Mouse (Mus musculus) T-helper 17 cell (primary cell): ENCODE measurements around the gene Actl10.

Source experiments
- in situ Hi-C, 2 experiments: fragments of 300-600 bp; cut with MboI, MseI; formaldehyde crosslinking; loops; 1 replicate in 1 of 2; 2 replicates in 1 of 2; pipeline ENCODE4 v1.15.1; 2025; ENCODE audit warnings: high pct_unique_total_duplicates in 2 of 2

The Actl10 gene

GRCm38 (mm10) chr2:154549886-154550189 lies 1.7 kb upstream of the Actl10 start:
- in situ Hi-C loops: loop anchor here in 1 of 2 experiments (5.0 kb wide), 1 partner anchor 133 kb away; no protein-coding TSS in a partner anchor

DNA sequence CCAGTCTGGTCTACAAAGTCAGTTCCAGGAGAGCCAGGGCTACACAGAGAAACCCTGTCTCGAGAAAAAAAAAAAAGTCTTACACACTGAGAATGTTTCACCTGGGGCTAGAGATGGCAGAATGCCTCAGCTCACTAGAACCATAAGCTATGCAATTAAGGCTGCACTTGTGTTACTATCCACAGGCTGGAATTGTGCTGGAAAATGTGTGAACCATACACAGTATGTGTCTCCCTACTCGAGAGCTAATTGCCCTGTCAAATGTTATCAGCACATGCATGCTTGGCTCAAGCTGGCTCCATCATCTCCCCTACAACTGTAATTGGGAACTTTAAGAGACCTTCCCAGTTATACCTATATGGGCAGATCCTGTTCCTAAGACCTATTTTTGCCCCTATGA lies 639 bp upstream of the Actl10 start:
- in situ Hi-C loops: no loop called here

DNA sequence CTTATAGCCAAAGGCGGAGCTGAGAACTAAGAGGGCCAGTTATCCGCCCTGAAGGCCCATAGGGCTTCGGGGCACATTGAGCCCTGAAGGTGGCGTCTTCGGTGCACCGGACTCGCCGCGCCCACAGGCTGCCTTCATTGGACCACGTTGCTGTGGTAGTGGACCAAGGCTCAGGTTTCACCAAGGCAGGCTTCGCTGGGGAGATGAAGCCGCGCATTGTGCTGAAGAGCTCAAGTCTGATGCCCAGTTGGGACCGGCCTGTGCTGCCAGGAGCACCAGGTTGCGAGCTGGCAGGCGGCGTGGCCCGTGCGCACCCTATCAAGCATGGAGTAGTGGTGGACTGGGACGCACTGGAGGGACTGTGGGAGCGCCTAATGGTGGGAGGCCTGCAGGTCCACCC lies 351 bp downstream of the Actl10 start:
- in situ Hi-C loops: no loop called here

- in situ Hi-C loops: no loop called here
Measured at GRCm38 (mm10) chr2:154552424-154552907, 890 bp downstream of the Actl10 start.

GRCm38 (mm10) chr2:154555235-154555634 lies 3.7 kb downstream of the Actl10 start:
- in situ Hi-C loops: no loop called here

GRCm38 (mm10) chr2:154557184-154557832 lies 5.7 kb downstream of the Actl10 start:
- in situ Hi-C loops: no loop called here

DNA sequence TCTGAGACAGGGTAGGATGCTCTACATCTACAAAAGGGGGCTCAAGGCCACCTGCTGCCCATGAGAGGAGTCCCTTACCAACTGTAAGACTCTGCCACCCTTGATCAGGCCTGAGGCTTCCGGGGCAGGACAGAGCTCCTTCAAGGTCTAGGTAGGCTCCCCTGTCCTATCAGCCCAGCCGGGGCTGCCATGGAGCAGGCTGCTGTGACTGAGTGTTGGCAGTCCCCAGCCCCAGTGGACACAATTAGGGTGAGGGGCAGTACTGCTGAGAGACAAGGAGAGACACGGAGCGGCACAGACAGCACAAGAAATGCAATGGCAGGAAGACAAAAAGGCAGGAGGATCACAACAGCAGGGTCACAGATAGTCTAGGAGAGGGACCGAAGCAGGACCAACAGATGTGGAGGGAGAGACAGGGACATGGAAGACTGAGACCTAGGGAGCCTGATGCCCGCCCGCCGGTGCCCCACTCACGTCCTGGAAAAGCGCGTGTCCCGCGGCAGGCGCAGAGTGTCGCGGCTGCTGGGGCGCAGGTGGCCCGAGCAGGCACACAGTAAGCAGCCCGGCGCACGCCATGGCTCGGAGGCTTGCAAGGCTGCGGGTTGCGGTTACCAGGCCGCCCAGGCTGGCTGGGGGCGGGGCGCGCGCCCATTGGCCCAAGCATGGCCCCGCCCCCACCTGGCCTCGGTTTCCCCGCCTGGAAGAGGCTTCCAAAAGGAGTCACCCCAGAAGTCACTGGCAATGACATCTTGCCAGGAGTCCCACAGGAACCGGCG lies 6.9 kb downstream of the Actl10 start, which contains the start of gene Necab3:
Gene Necab3 (minus strand): TSS at position 627 of the 776 bp plus-strand sequence.
- in situ Hi-C loops: no loop called here

DNA sequence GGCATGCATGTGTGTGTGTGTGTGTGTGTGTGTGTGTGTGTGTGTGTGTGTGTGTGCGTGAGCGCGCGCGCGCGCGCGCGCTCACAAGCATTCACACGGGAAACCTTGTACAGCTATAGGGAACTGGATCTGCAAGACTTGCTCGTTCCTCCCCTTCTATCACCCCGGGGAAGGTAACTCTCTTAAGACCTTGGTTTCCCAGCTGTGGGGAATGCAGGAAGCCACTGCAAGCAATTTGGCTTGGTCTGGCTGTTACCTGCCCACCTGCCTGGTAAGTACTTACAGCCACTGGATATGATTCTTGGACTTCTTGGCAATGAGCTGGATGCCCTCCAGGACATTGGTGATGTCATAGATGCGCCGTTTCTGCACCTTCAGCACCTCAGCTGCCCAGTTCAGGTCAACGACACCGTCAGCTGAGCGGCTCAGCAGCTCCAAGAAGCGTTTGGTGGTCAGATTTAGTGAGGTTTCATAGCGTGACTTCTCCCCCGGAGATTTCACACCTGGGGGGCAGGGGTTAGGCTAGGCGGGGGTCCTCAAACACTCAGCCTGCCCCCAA lies 12.1 kb downstream of the Actl10 start:
- in situ Hi-C loops: no loop called here

DNA sequence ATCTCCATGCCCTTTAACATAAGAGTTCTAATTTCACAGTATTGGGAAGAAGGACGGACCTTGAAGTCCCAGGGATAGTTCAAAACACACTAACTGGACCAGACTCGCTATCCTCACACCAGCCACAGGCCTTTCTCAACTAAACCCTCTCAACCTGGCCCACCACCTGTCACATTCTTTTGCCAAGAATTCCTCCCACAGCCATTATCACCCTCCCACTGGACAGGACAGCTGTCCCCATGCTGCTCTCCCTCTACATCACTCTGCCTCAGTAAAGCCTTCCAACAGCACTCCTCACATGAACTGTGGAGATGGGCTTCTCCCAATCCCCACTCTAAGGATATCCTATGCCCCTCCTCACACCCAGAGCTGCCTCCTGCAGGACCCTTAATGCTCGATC lies 14.0 kb downstream of the Actl10 start:
- in situ Hi-C loops: no loop called here

DNA sequence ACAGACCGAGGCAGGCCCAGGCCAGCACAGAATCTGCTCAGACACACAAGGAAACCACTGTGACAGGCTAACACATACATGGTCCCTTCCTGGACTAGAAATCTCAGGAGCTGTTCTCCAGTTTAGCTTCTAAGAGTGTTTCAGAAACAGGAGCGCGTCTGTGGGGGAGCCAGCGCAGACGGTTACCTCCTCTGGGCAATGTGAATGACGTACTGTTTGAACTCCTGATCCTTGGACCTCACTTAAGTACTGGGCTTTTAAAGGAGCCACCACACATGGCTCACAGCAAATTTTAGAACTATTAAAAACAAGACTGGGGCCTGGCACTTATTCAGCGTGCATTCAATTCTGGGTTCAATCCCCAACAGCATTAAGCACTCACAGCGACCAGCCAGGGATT lies 15.1 kb downstream of the Actl10 start:
- in situ Hi-C loops: no loop called here

GRCm38 (mm10) chr2:154567766-154568165 lies 16.2 kb downstream of the Actl10 start:
- in situ Hi-C loops: no loop called here

DNA sequence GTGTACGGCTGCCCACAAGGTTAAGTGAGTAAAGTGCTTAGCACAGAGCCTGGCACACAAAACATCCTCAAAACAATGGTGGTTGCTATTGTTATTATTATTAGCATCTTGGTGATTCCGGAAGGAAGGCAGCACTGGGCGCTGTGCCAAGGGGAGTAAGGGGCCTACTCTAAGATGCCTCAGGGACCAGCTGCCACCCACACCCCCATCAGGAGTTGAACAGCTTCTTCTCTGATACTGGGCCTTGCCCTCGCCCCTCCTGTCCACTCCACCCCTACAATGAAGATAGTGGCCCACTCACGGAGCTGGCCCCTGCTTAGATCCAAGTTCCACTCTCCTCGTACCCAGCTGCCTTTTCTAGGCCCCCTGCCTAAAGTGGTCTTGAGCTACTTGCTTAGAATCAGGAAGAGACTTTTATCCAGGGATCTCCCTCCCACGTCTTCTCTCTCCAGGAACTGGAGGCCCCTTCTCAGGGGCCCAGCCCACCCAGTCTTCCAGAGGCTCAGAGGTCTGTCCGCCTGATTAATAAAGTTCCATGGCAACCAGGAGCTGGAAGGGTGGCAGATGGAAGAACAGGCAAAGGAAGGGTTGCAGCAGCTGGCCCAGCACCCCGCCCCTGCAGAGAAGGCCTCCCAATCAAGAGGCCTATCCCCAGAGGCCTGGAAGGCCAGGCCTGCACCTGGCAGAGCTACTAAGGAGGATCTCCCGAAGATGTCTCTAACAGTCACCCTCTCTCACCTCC lies 16.9 kb downstream of the Actl10 start:
- in situ Hi-C loops: no loop called here

- in situ Hi-C loops: no loop called here
Measured at GRCm38 (mm10) chr2:154569071-154569748, 17.6 kb downstream of the Actl10 start.

DNA sequence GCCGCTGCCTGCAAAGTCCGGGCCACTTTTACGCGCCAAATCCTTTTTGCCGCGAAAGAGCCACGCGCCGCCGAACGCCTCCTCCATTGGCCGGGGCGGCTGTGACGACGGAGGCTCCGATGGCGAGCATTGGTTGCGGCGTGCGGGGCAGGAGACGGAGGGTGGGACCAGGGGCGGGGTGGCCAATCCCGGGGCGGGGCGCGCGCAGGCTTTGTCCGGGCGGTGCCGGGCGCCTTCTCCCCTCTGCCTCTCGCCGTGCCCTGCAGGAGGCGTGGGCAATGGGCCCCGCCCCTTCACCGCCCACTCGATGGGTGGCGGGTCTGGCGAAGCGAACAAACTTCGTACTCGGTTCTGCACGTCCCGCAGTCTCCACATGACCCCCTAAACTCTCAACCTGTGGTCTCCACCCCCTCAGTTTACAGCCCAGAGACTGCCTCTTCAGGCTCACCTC lies 18.3 kb downstream of the Actl10 start, which contains the start of gene E2f1:
Gene E2f1 (minus strand): TSS at position 57 of the 451 bp plus-strand sequence.
- in situ Hi-C loops: no loop called here

- in situ Hi-C loops: no loop called here
Measured at GRCm38 (mm10) chr2:154570666-154571065, 19.1 kb downstream of the Actl10 start.

GRCm38 (mm10) chr2:154571266-154571665 lies 19.7 kb downstream of the Actl10 start:
- in situ Hi-C loops: no loop called here

DNA sequence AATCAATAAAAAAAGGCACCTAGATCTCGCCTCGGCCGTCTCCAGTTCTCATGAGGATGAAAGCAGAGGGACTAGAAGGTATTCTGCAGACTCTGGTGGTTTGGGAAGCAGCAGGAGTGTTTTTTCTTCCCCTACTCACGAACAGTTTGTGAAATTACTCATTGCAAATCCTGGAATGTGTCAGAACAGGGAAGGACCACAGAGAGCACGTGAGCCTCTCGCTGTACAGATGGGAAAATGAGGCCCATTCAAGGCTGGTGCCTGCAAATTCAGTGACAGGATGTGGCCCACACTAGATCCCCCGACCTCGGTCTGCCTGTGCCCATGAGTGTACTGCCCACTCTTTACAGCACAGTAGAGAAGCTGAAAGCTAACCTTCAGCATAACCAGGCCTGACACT lies 20.4 kb downstream of the Actl10 start:
- in situ Hi-C loops: no loop called here

DNA sequence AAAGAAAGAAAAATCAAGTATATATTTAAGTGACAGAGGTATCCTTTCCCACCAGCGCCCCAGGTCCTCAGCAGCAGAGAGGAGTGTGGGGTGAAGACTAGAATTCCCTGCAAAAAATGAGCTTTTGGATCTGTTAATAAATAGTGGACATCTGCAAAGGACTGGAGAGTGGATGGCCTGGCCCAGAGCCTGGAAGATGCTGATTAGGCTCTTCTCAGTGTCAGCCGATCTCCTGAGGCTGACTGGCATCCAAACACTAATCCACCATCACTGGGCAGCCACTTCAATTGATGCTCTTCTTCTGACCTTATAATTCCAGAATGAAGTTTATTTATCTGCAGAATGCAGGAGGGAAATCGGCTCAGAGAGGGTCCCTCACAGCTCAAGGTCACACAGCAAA lies 21.4 kb downstream of the Actl10 start:
- in situ Hi-C loops: no loop called here

- in situ Hi-C loops: no loop called here
Measured at GRCm38 (mm10) chr2:154574271-154574670, 22.7 kb downstream of the Actl10 start.

- in situ Hi-C loops: no loop called here
Measured at GRCm38 (mm10) chr2:154576876-154577743, 25.5 kb downstream of the Actl10 start.
